Mouse (Mus musculus) CH12.LX (cell line): Measurements from ENCODE around the gene St6galnac4. TPM values are rescaled to one million over a fixed set of nuclear protein-coding genes. Genes with fewer than 3 reads are reported as not detected.

Source experiments
- DNase-seq: peaks from one replicate; pipeline ENCODE4 v3.0.0-alpha.2; 2013; ENCODE audit errors: extremely low read depth
- H3K27ac ChIP-seq: 2 replicates; pipeline ENCODE4 v1.5.1; 2012; ENCODE audit warnings: low read depth, mild to moderate bottlenecking, control low read depth, moderate library complexity; ENCODE audit not compliant: insufficient read depth
- H3K27me3 ChIP-seq: replicated peaks from 2 replicates; pipeline ENCODE3; 2012; ENCODE audit warnings: inconsistent platforms
- H3K36me3 ChIP-seq, 2 experiments: replicated peaks in 1 of 2; 2 replicates each; pipeline versions ENCODE3 to v1.6.1; 2012; ENCODE audit warnings: inconsistent platforms in 1 of 2, low read length in 1 of 2, mild to moderate bottlenecking in 1 of 2, mixed read lengths in 1 of 2, moderate library complexity in 1 of 2; ENCODE audit not compliant: control insufficient read depth in 1 of 2, insufficient read depth in 1 of 2
- H3K4me1 ChIP-seq, 2 experiments: 2 replicates each; pipeline ENCODE4 v1.6.1; 2012; ENCODE audit warnings: inconsistent platforms in 1 of 2, moderate library complexity in 1 of 2; ENCODE audit not compliant: insufficient read depth in 2 of 2, control insufficient read depth in 1 of 2
- H3K4me2 ChIP-seq: 2 replicates; pipeline ENCODE4 v1.6.1; 2012; ENCODE audit warnings: low read depth, mild to moderate bottlenecking, control low read depth; ENCODE audit not compliant: poor library complexity, insufficient read depth, severe bottlenecking
- H3K4me3 ChIP-seq, 3 experiments: fragments of 150-350 bp in 1 of 3; sonication (generic) in 1 of 3; replicated peaks in 1 of 3; 2 replicates each; pipeline versions ENCODE3 to v1.5.1; 2011 to 2012; ENCODE audit warnings: low read depth in 2 of 3, low read length in 2 of 3, mild to moderate bottlenecking in 2 of 3, moderate library complexity in 2 of 3, control low read depth in 1 of 3, improper control_type of control experiment in 1 of 3, inconsistent platforms in 1 of 3, mixed read lengths in 1 of 3; ENCODE audit not compliant: poor library complexity in 1 of 3
- H3K79me2 ChIP-seq: replicated peaks from 2 replicates; pipeline ENCODE4 v1.6.1; 2012; ENCODE audit warnings: mild to moderate bottlenecking, moderate library complexity; ENCODE audit not compliant: control insufficient read depth, poor library complexity, insufficient read depth, severe bottlenecking; ENCODE audit errors: extremely low read depth
- H3K9ac ChIP-seq: 2 replicates; pipeline ENCODE4 v1.6.1; 2012; ENCODE audit warnings: low read depth, mild to moderate bottlenecking, control low read depth, moderate library complexity; ENCODE audit not compliant: insufficient read depth
- H3K9me3 ChIP-seq: replicated peaks from 2 replicates; pipeline ENCODE3; 2012; ENCODE audit warnings: low read length, inconsistent platforms, mixed read lengths
- BHLHE40 ChIP-seq: IDR thresholded peaks from 2 replicates; pipeline ENCODE4 v1.6.1; 2011; ENCODE audit warnings: mild to moderate bottlenecking, low read depth, low read length, improper control_type of control experiment
- CTCF ChIP-seq, 2 experiments: IDR thresholded peaks in 1 of 2; conservative IDR thresholded peaks in 1 of 2; 2 replicates each; pipeline ENCODE4 v1.5.1; 2011 to 2012; ENCODE audit warnings: low read depth in 2 of 2, low read length in 2 of 2, improper control_type of control experiment in 1 of 2, inconsistent platforms in 1 of 2, mild to moderate bottlenecking in 1 of 2, moderate library complexity in 1 of 2
- ELF1 ChIP-seq: IDR thresholded peaks from 2 replicates; pipeline ENCODE4 v1.6.1; 2014; ENCODE audit warnings: low read depth, mild to moderate bottlenecking, inconsistent platforms, low read length, improper control_type of control experiment
- EP300 ChIP-seq: IDR thresholded peaks from 2 replicates; pipeline ENCODE4 v1.6.1; 2011; ENCODE audit warnings: low read length, improper control_type of control experiment
- ETS1 ChIP-seq: conservative IDR thresholded peaks from 2 replicates; pipeline ENCODE4 v1.6.1; 2012; ENCODE audit warnings: low read depth, mild to moderate bottlenecking, inconsistent platforms, low read length, improper control_type of control experiment, moderate library complexity
- HCFC1 ChIP-seq: IDR thresholded peaks from 2 replicates; pipeline ENCODE4 v1.6.1; 2012; ENCODE audit warnings: low read depth, mild to moderate bottlenecking, inconsistent platforms, low read length, improper control_type of control experiment
- IRF4 ChIP-seq: IDR thresholded peaks from 2 replicates; pipeline ENCODE4 v1.6.1; 2014; ENCODE audit warnings: low read depth, mild to moderate bottlenecking, inconsistent platforms, low read length, improper control_type of control experiment
- JUN ChIP-seq: IDR thresholded peaks from 2 replicates; pipeline ENCODE4 v1.6.1; 2011; ENCODE audit warnings: low read depth, mild to moderate bottlenecking, low read length, improper control_type of control experiment, moderate library complexity; ENCODE audit not compliant: insufficient read depth
- JUND ChIP-seq: conservative IDR thresholded peaks from 2 replicates; pipeline ENCODE4 v1.6.1; 2011; ENCODE audit warnings: low read depth, low read length, improper control_type of control experiment
- MAX ChIP-seq: IDR thresholded peaks from 2 replicates; pipeline ENCODE4 v1.6.1; 2011; ENCODE audit warnings: low read length, improper control_type of control experiment
- MXI1 ChIP-seq: IDR thresholded peaks from 2 replicates; pipeline ENCODE4 v1.6.1; 2011; ENCODE audit warnings: mild to moderate bottlenecking, low read depth, low read length, improper control_type of control experiment
- MYC ChIP-seq: IDR thresholded peaks from 2 replicates; pipeline ENCODE4 v1.6.1; 2011; ENCODE audit warnings: low read depth, mild to moderate bottlenecking, improper control_type of control experiment, low read length
- NRF1 ChIP-seq: IDR thresholded peaks from 2 replicates; pipeline ENCODE4 v1.6.1; 2014; ENCODE audit warnings: low read depth, mild to moderate bottlenecking, inconsistent platforms, low read length, improper control_type of control experiment, moderate library complexity
- POLR2A ChIP-seq: IDR thresholded peaks from 2 replicates; pipeline ENCODE4 v1.6.1; 2011; ENCODE audit warnings: low read depth, mild to moderate bottlenecking, improper control_type of control experiment, low read length
- RCOR1 ChIP-seq: conservative IDR thresholded peaks from 2 replicates; pipeline ENCODE4 v1.6.1; 2012; ENCODE audit warnings: low read depth, mild to moderate bottlenecking, inconsistent platforms, low read length, improper control_type of control experiment
- SMC3 ChIP-seq: IDR thresholded peaks from 2 replicates; pipeline ENCODE4 v1.6.1; 2011; ENCODE audit warnings: low read depth, low read length, improper control_type of control experiment
- TBP ChIP-seq: conservative IDR thresholded peaks from 2 replicates; pipeline ENCODE4 v1.6.1; 2011; ENCODE audit warnings: low read depth, low read length, improper control_type of control experiment
- TCF12 ChIP-seq: IDR thresholded peaks from 2 replicates; pipeline ENCODE4 v1.6.1; 2014; ENCODE audit warnings: low read depth, mild to moderate bottlenecking, inconsistent platforms, low read length, improper control_type of control experiment
- ZC3H11A ChIP-seq: IDR thresholded peaks from 2 replicates; pipeline ENCODE4 v1.6.1; 2012; ENCODE audit warnings: low read depth, mild to moderate bottlenecking, inconsistent platforms, low read length, improper control_type of control experiment
- dilution Hi-C: fragments of 300-500 bp; cut with MboI; formaldehyde crosslinking; loops from 2 replicates; pipeline ENCODE4 v1.14.3; 2020; ENCODE audit warnings: low sequenced_read_pairs; ENCODE audit not compliant: extremely low pct_unique_long_range_greater_than_20kb, extremely low pct_ligation_motif_present
- in situ Hi-C: fragments of 300-500 bp; cut with MboI; formaldehyde crosslinking; loops from 3 replicates; pipeline ENCODE4 v1.14.3; 2019; ENCODE audit warnings: low sequenced_read_pairs, low pct_ligation_motif_present, low pct_unique_long_range_greater_than_20kb, mixed read lengths
- polyA plus RNA-seq: library from polyadenylated mRNA; unstranded; fragments of >175 nt; gene quantifications from 2 replicates; pipeline ENCODE4 v1.2.1, GENCODE M21; 2012; ENCODE audit warnings: low read depth; ENCODE audit not compliant: insufficient read length
- total RNA-seq, 2 experiments: library from RNA; depleted of rRNA; stranded (reverse); fragments of 300-350 nt in 1 of 2; fragments of >200 nt in 1 of 2; gene quantifications; 2 replicates each; pipeline ENCODE4 v1.2.3; 2012 to 2014

Gene St6galnac4
- total and polyA plus RNA-seq, 3 experiments = 51.9 to 81.7 (median 58.3) TPM

- Histone ChIP-seq H3K9ac (peak overlapping the region; percentile 31; the same call in 1 of the 2 replicates), H3K36me3 (peaks cover 0 to 24% of the 10 kb centered on the region in 2 experiments), H3K9me3 (no peaks in the 10 kb centered on the region), H3K27me3 (no peaks in the 10 kb centered on the region), H3K79me2 (no peaks in the 10 kb centered on the region)
- dilution Hi-C loops = no loop called here
- peak; percentile 45; the same call in 1 of the 2 replicates for TF ChIP-seq IRF4
- peak; percentile 88 for TF ChIP-seq BHLHE40
- peak; percentile 86 for TF ChIP-seq MXI1
- TF ChIP-seq MAX = peak; percentile 92
- peak; percentile 70 for TF ChIP-seq EP300
- no peak for TF ChIP-seq HCFC1
- TF ChIP-seq JUND = peak; percentile 83
- TF ChIP-seq JUN = peak; percentile 79
- TF ChIP-seq ELF1 = no peak
- 0 out of 2 replicates have a peak, but pooled peaks have one; percentile 14 for TF ChIP-seq TBP
- TF ChIP-seq MYC = peak; percentile 78
- TF ChIP-seq NRF1 = no peak
- no peak for TF ChIP-seq TCF12
- TF ChIP-seq ETS1 = peak; percentile 51; the same call in 1 of the 2 replicates
- no peak for TF ChIP-seq RCOR1
- TF ChIP-seq SMC3 = no peak
- TF ChIP-seq CTCF (conservative IDR thresholded peaks at IDR 0.05 in 1 of 2, IDR thresholded peaks at IDR 0.05 in 1 of 2; ENCODE audit: low read depth in 2 of 2, low read length in 2 of 2) = no peak
- TF ChIP-seq, all 38 proteins: peak for 10
- Histone ChIP-seq H3K4me3 (no peak overlapping the region), H3K27ac (no peak overlapping the region), H3K4me1 (peaks cover 8 to 18% of the 10 kb centered on the region in 2 experiments), H3K4me2 (peak overlapping the region; percentile 44; the same call in 1 of the 2 replicates)
- peak; percentile 38 for DNase-seq
- in situ Hi-C loops = loop anchor here (25.0 kb wide), 1 partner anchor 416 kb away; no protein-coding TSS in a partner anchor
Measured at GRCm38 (mm10) chr2:32553592-32554148, 33.2 kb upstream of the St6galnac4 start.

GRCm38 (mm10) chr2:32555484-32555883, 31.4 kb upstream of the St6galnac4 start:
- dilution Hi-C loops (no loop called here), in situ Hi-C loops (loop anchor here (25.0 kb wide), 1 partner anchor 418 kb away; no protein-coding TSS in a partner anchor)
- no peak for TF ChIP-seq IRF4
- no peak for TF ChIP-seq ZC3H11A
- no peak for TF ChIP-seq RCOR1
- TF ChIP-seq POLR2A = no peak
- no peak for TF ChIP-seq HCFC1
- Histone ChIP-seq H3K4me3 (no peak overlapping the region), H3K9me3 (no peaks in the 10 kb centered on the region), H3K27ac (no peak overlapping the region), H3K4me1 (peaks cover 8 to 13% of the 10 kb centered on the region in 2 experiments), H3K9ac (no peak overlapping the region), H3K4me2 (no peak overlapping the region), H3K79me2 (no peaks in the 10 kb centered on the region), H3K36me3 (peaks cover 0 to 34% of the 10 kb centered on the region in 2 experiments), H3K27me3 (no peaks in the 10 kb centered on the region)
- DNase-seq = no peak
